Mouse (Mus musculus): Measurements from ENCODE around the gene Gnaz.
"Not testable (repeated sequence)": the region's sequence is repeated elsewhere in the genome, so short reads cannot be mapped to it uniquely, and the experiment has no call there.

Gene Gnaz

DNA sequence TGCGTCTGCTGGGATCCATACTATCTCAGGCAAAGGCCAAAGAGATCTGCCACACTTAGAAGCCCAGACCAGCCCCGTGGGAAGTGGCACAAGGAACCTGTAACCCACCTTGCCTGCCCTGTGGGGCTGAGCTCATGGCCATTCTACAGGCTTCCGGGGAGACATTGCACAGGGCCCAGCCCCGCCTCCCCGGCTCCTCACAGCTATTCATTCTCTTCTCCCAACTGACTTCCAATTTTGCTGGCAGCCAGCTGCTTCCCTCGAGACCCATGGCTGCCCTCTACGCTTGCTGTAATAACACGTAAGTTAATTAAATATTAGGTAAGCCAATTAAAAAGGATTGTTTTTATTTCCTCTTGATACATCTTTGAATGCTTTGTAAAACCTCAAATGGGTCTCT, 59.5 kb downstream of the Gnaz start:
- no peak for DNase-seq (ENCODE audit: inconsistent age in 2 of 2, low spot score in 1 of 2)

GRCm38 (mm10) chr10:75028743-75029142, 61.8 kb downstream of the Gnaz start:
- DNase-seq (ENCODE audit: inconsistent age in 2 of 2, low spot score in 1 of 2): no peak

GRCm38 (mm10) chr10:75029677-75030076, 62.7 kb downstream of the Gnaz start:
- DNase-seq (ENCODE audit: inconsistent age in 2 of 2, low spot score in 1 of 2): peak in 1 of 2 experiments; percentile 47

DNA sequence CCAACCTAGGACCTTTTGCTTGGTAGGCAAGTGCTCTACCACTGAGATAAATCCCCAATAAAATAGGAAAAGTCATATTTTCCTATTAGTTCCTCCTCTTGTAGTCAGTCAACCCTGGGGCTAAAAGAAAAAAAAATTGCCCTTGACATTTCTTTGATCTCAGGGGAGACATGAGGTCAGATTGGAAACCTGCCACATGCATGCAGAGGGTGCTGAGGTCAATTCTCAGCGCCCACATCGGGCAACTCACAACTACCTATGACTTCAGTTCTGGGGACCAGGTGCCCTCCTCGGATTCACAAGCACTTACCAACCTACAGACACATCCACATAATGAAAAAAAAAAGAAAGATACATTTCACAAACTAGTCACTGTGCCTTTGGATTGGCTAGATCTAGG, 63.3 kb downstream of the Gnaz start:
- peak; percentile 72 to 82 for DNase-seq (ENCODE audit: inconsistent age in 2 of 2, low spot score in 1 of 2)

- DNase-seq (ENCODE audit: inconsistent age in 2 of 2, low spot score in 1 of 2): peak; percentile 65 to 73
These were observed 64.6 kb downstream of the Gnaz start for GRCm38 (mm10) chr10:75031345-75032114.

GRCm38 (mm10) chr10:75032395-75032794, 65.4 kb downstream of the Gnaz start, which contains the start of gene Rsph14:
Rsph14 (minus strand) TSS chr10:75032586.
- DNase-seq (ENCODE audit: inconsistent age in 2 of 2, low spot score in 1 of 2): peak; percentile 93 to 96

GRCm38 (mm10) chr10:75036883-75037379, 70.0 kb downstream of the Gnaz start, which contains the start of gene Rab36:
Rab36 (plus strand) TSS chr10:75037058.
- DNase-seq (ENCODE audit: inconsistent age in 2 of 2, low spot score in 1 of 2): peak; percentile 99

GRCm38 (mm10) chr10:75042060-75042459, 75.1 kb downstream of the Gnaz start:
- not testable (repeated sequence) for DNase-seq (ENCODE audit: inconsistent age in 2 of 2, low spot score in 1 of 2)

- DNase-seq (ENCODE audit: inconsistent age in 2 of 2, low spot score in 1 of 2): no peak
These were observed 77.5 kb downstream of the Gnaz start for GRCm38 (mm10) chr10:75044459-75044858.

GRCm38 (mm10) chr10:75045831-75046230, 78.9 kb downstream of the Gnaz start:
- no peak for DNase-seq (ENCODE audit: inconsistent age in 2 of 2, low spot score in 1 of 2)

- DNase-seq (ENCODE audit: inconsistent age in 2 of 2, low spot score in 1 of 2): no peak
These were observed 81.7 kb downstream of the Gnaz start for GRCm38 (mm10) chr10:75048711-75049110.

GRCm38 (mm10) chr10:75051364-75052074, 84.5 kb downstream of the Gnaz start:
- DNase-seq (ENCODE audit: inconsistent age in 2 of 2, low spot score in 1 of 2): no peak

DNA sequence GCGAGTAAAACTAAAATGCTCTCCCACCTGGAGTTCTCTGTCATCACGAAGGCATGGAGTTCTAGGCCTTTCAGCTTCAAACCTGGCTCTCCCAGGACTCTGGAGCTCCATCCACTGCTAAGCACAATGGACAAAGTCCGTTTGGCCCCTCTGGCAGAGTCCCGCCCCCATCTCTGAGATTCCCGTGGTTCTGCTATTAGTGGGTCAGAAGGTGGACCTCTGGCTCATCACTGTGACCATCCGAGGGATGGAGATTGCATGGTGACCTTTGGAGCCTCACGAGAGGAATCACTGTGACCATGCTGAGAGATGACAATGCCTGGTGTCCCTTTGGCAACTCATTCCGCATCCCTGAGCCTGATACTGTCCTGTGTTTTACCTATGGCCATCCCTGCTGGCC, 85.9 kb downstream of the Gnaz start:
- no peak for DNase-seq (ENCODE audit: inconsistent age in 2 of 2, low spot score in 1 of 2)

DNA sequence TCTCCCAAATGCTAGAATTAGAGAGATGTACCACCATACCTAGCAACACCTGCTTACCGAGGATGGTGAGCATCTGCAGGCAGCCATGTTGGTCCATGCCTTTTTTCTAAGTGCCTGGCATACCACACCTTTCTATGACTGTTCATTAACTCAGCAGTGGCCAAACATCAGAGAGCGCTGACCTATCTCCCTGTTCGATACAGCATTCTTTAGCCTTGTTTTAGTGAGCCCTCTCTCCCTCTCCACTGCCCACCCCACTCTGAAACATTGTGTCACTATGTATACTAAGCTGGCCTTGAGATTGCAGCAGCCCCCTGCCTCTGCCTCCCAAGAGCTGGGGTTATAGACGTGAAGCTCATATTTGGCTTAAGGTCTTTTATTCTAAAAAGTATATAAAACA, 86.7 kb downstream of the Gnaz start:
- DNase-seq (ENCODE audit: inconsistent age in 2 of 2, low spot score in 1 of 2): no peak

DNA sequence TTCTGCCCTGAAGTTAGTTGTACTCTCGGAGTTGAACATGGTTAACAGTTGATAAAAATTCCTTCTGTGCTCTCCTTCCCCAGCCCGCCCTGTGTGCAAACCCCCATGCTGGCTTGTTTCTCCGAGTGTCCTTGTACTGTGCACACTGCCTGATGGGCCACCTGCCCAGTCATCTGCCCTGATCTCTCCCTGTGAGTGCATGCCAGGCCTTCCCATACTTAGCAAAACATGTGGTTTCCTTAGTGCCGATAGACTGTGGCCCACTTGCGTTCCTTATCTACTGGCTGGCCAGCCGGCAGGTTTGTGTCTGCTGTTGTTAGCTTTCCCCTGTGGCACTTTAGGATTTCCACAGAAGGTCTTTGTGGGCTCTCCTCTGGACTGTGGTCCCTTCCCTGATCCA, 87.1 kb downstream of the Gnaz start:
- DNase-seq (ENCODE audit: inconsistent age in 2 of 2, low spot score in 1 of 2): peak; percentile 84 to 85

DNA sequence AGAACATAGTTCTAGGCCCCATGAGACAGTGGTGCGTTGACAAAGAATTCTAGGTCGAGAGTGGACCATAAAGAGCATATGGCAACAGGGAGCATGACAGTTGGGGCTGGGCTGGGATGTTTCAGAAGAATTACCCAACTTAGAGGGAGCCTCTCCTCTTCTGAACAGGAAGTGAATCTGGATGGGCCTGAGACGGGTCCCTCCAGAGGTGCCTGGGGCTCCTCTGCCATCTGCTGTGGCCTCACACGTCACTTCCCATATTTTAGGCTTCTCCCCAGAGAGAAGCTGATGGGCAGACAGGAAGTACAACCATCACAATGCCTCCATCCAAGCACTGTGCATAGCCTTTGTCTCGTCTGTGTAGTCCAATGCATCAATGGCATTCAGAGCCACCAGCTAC, 88.7 kb downstream of the Gnaz start:
- DNase-seq (ENCODE audit: inconsistent age in 2 of 2, low spot score in 1 of 2): no peak

DNA sequence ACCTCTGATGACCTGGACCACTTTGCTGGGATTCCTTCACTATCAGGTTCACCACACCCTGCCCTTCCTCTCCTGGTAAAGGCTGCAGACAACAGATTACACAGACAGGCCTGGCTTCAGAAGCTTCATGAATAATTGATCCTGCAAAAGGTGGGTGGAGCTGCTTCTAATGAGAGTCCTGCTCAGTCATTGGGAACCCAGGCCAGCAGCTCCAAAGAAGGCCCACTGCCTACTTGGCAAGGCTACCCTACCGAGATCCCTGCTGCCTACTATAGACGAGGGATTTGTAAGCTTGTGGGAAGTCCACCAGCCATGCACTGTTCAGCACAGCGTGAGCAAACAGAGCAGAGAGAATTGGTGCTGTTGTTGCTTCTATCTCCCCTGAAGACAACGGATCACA, 89.3 kb downstream of the Gnaz start:
- DNase-seq (ENCODE audit: inconsistent age in 2 of 2, low spot score in 1 of 2): no peak

DNA sequence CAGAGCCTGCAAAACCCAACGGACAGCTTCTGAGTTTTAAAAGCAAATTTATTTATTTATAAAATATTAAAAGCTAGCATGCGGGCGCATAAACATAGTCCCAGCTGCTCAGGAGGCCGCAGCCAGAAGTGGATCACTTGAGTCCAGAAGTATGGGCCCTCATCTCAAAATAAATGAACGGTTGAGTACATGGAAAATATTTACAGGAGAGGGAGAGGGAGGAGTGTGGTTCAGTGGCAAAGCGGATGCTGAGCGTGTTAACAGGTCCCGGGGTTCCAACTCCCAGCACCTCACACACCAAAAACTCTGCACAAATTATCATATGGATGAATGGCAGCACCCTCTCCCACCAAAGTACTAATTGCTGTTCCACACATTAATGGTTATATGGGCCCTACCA, 91.4 kb downstream of the Gnaz start:
- no peak for DNase-seq (ENCODE audit: inconsistent age in 2 of 2, low spot score in 1 of 2)

GRCm38 (mm10) chr10:75058761-75059395, 91.9 kb downstream of the Gnaz start:
- no peak for DNase-seq (ENCODE audit: inconsistent age in 2 of 2, low spot score in 1 of 2)

- DNase-seq (ENCODE audit: inconsistent age in 2 of 2, low spot score in 1 of 2): peak; percentile 80 to 94
These were observed 92.4 kb downstream of the Gnaz start for GRCm38 (mm10) chr10:75059396-75059795.

- peak; percentile 86 to 94 for DNase-seq (ENCODE audit: inconsistent age in 2 of 2, low spot score in 1 of 2)
These were observed 93.4 kb downstream of the Gnaz start, which contains the start of gene Bcr for GRCm38 (mm10) chr10:75060217-75060842. Bcr (plus strand) TSS chr10:75060592.
